Mouse (Mus musculus) stomach, postnatal 0 days (tissue): ENCODE data around the gene Arf5.

Experiments
- CTCF ChIP-seq: IDR thresholded peaks from 2 replicates; pipeline ENCODE4 v1.5.1; 2016; ENCODE audit warnings: antibody characterized with exemption, low read depth, mild to moderate bottlenecking, moderate library complexity
- EP300 ChIP-seq: optimal IDR thresholded peaks from 2 replicates; pipeline ENCODE3; 2016; ENCODE audit warnings: antibody characterized with exemption

- TF ChIP-seq CTCF, result no peak
- TF ChIP-seq EP300, result no peak
Measured at GRCm38 (mm10) chr6:28430795-28431537, 7.6 kb downstream of the Arf5 start.
